Mouse (Mus musculus): ENCODE data around the gene Gm3854. TPM values are rescaled to one million over a fixed set of nuclear protein-coding genes. Genes with fewer than 3 reads are reported as not detected.

Gene Gm3854
- polyA plus RNA-seq, 1 experiment from 2014 or later = 0.57 TPM

DNA sequence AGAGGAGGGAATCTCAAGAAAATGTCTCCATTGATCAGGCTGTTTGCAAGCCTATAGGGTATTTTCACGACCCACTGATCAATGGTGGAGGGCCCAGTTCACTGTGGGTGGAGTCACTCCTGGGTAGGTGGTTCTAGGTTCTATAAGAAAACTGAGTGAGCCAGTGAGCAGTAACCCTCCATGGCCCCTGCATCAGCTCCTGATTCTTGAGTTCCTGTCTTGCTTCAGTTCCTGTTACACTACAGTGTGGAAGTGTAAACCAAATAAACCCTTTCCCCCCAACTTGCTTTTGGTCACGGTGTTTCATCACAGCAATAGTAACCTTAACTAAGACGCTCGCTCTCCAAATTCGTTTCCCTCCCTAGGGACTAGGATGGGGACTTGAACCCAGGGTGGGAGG lies 45.4 kb downstream of the Gm3854 start:
- no peaks in the 10 kb centered on the region for H3K9me3 ChIP-seq (replicated peaks)
- peaks cover 3% of the 10 kb centered on the region for H3K4me1 ChIP-seq
- no peak overlapping the region for H3K27ac ChIP-seq
- no peak for ATAC-seq
- peaks cover 15% of the 10 kb centered on the region for H3K36me3 ChIP-seq
- H3K4me3 ChIP-seq = no peak overlapping the region
- no peak overlapping the region for H3K4me2 ChIP-seq
- no peak overlapping the region for H3K9ac ChIP-seq
- no peaks in the 10 kb centered on the region for H3K27me3 ChIP-seq (replicated peaks)
- 82% methylated on average over 5 of the region's 5 CpGs for WGBS (ENCODE audit: insufficient replicate concordance)

GRCm38 (mm10) chr7:6389449-6389848 lies 45.9 kb downstream of the Gm3854 start:
- peaks cover 20% of the 10 kb centered on the region for H3K36me3 ChIP-seq
- no peaks in the 10 kb centered on the region for H3K4me1 ChIP-seq
- no peak for ATAC-seq
- 48% methylated on average over 5 of the region's 5 CpGs for WGBS (ENCODE audit: insufficient replicate concordance)
- H3K4me3 ChIP-seq = no peak overlapping the region
- no peaks in the 10 kb centered on the region for H3K9me3 ChIP-seq (replicated peaks)
- H3K27ac ChIP-seq = no peak overlapping the region
- no peak overlapping the region for H3K4me2 ChIP-seq
- no peak overlapping the region for H3K9ac ChIP-seq
- no peaks in the 10 kb centered on the region for H3K27me3 ChIP-seq (replicated peaks)

- H3K27me3 ChIP-seq (replicated peaks) = no peaks in the 10 kb centered on the region
- WGBS (ENCODE audit: insufficient replicate concordance) = 25% methylated on average over 25 of the region's 25 CpGs
- peak; percentile 75 for ATAC-seq
- no peaks in the 10 kb centered on the region for H3K9me3 ChIP-seq (replicated peaks)
- H3K4me1 ChIP-seq = peaks cover 7% of the 10 kb centered on the region
- H3K27ac ChIP-seq = no peak within 1 kb of the TSS
- peak within 1 kb of the TSS; percentile 60 for H3K4me3 ChIP-seq
- H3K36me3 ChIP-seq = peaks cover 14% of the 10 kb centered on the region
- peak within 1 kb of the TSS; percentile 71 for H3K4me2 ChIP-seq
- H3K9ac ChIP-seq = peak within 1 kb of the TSS; percentile 58; the same call in 1 of the 2 replicates
Observed at GRCm38 (mm10) chr7:6397996-6398975, 54.7 kb downstream of the Gm3854 start, which contains the start of gene Smim17. TSS of gene Smim17 (plus strand) at chr7:6398715.

Other genes starting within 250 kb of the Gm3854 start
- 17.3 and 18.0 TPM in 2 replicates for gene Zfp787, start 187.8 kb upstream of the Gm3854 start, polyA plus RNA-seq (2016; fragmentation: Nextera tagmentation; extraction: Ambion mirVana)
- gene Zfp444, start 171.5 kb upstream of the Gm3854 start, polyA plus RNA-seq (2016; fragmentation: Nextera tagmentation; extraction: Ambion mirVana) = 25.5 and 26.3 TPM in 2 replicates
- not detected in 2 replicates for gene Galp, start 146.7 kb upstream of the Gm3854 start, polyA plus RNA-seq (2016; fragmentation: Nextera tagmentation; extraction: Ambion mirVana)
- not detected in 2 replicates for gene Zscan5b, start 121.5 kb upstream of the Gm3854 start, polyA plus RNA-seq (2016; fragmentation: Nextera tagmentation; extraction: Ambion mirVana)
- gene Epp13, start 91.0 kb upstream of the Gm3854 start, polyA plus RNA-seq (2016; fragmentation: Nextera tagmentation; extraction: Ambion mirVana) = not detected in 2 replicates
- 8.1 and 8.2 TPM in 2 replicates for gene Zfp667, start 57.2 kb upstream of the Gm3854 start, polyA plus RNA-seq (2016; fragmentation: Nextera tagmentation; extraction: Ambion mirVana)
- 1.6 and 2.1 TPM in 2 replicates for gene Zfp583, start 12.5 kb upstream of the Gm3854 start, polyA plus RNA-seq (2016; fragmentation: Nextera tagmentation; extraction: Ambion mirVana)
- 1.3 TPM in 2 replicates for gene Zfp78, start 19.5 kb downstream of the Gm3854 start, polyA plus RNA-seq (2016; fragmentation: Nextera tagmentation; extraction: Ambion mirVana)
- 1.7 TPM in 2 replicates for gene Zfp28, start 39.5 kb downstream of the Gm3854 start, polyA plus RNA-seq (2016; fragmentation: Nextera tagmentation; extraction: Ambion mirVana)
- gene Smim17, start 55.0 kb downstream of the Gm3854 start, polyA plus RNA-seq (2016; fragmentation: Nextera tagmentation; extraction: Ambion mirVana) = 0.10 TPM in 1 of 2 replicates, not detected in the other
- gene Gm20715, start 66.5 kb downstream of the Gm3854 start, polyA plus RNA-seq (2016; fragmentation: Nextera tagmentation; extraction: Ambion mirVana) = not detected in 2 replicates
- gene Olfr1344, start 94.9 kb downstream of the Gm3854 start, polyA plus RNA-seq (2016; fragmentation: Nextera tagmentation; extraction: Ambion mirVana) = not detected in 2 replicates
- gene Olfr1336, start 112.4 kb downstream of the Gm3854 start, polyA plus RNA-seq (2016; fragmentation: Nextera tagmentation; extraction: Ambion mirVana) = not detected in 2 replicates
- not detected in 2 replicates for gene Olfr1346, start 123.3 kb downstream of the Gm3854 start, polyA plus RNA-seq (2016; fragmentation: Nextera tagmentation; extraction: Ambion mirVana)
- gene Olfr5, start 143.2 kb downstream of the Gm3854 start, polyA plus RNA-seq (2016; fragmentation: Nextera tagmentation; extraction: Ambion mirVana) = not detected in 2 replicates
- gene Olfr1347, start 156.0 kb downstream of the Gm3854 start, polyA plus RNA-seq (2016; fragmentation: Nextera tagmentation; extraction: Ambion mirVana) = not detected in 2 replicates
- not detected in 2 replicates for gene Olfr1348, start 165.0 kb downstream of the Gm3854 start, polyA plus RNA-seq (2016; fragmentation: Nextera tagmentation; extraction: Ambion mirVana)
- gene Olfr1349, start 179.2 kb downstream of the Gm3854 start, polyA plus RNA-seq (2016; fragmentation: Nextera tagmentation; extraction: Ambion mirVana) = not detected in 2 replicates
- not detected in 2 replicates for gene Olfr1350, start 221.1 kb downstream of the Gm3854 start, polyA plus RNA-seq (2016; fragmentation: Nextera tagmentation; extraction: Ambion mirVana)

Data from liver, embryonic 12.5 days (tissue).